Mouse (Mus musculus): Measurements from ENCODE around the gene Npcd.

Gene Npcd

DNA sequence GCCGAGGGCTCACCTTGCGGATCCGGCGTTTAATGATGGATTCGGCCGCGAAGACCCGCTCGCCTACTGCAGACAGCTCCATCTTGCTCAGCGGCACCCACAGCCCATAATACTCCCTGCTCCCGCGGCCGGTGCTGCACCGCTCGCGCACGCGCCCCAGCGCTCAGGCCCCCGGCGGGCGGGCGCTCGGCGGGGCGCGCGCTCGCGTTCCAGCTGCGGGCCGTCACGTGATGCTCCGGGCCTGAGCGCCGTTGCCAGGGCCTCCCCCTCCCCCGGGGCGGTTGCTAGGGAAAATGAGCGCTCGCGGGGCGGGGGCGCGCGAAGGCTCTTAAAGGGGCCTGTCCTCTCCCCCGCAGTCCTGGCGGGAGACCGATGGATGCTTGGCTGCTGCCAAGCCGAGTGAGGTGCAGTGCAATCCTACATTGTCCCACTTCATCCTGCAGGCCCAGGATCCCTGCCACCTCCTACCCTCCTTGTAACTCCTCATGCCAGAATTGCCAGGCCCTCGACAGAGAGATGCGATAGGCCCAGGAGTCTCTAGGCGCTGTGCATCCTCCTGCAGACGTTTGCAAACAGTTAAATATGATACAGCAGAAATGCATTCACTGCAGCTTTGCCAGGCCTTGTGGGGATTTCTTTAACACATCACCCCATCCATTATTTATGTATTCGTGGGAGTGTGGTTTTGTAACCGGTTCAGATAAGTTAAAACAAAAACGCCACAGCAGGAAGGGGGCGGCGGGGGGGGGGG lies at the start of gene Npcd, which contains the start of gene Cbx6:
Gene Npcd, minus strand, starts transcription at position 108 of the 751 bp plus-strand sequence.
Gene Cbx6, minus strand, starts transcription at position 559 of the 751 bp plus-strand sequence.
- peak; percentile 93 for DNase-seq

DNA sequence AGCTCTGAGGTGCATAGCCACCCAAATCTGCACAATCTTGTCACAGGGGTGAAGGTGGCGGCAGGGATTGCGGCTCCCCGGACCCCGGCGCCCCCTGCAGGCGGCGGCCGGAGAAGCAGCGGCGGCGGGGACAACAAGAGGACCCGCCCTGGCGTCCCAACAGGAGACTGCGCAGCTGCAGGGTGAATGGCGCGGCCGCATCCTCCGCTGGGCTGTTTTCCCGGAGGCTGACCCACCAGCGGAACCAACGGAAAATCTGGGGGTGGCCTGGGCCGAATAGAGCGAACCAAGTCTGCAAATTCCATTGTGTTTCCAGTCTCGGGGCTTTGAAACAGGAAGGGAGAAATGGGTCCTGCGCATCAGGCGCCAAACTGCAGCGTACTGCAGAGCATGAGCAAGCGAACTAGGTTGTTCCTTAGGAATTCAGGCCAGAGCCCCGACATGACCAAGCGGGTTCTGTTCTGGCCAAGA lies 49.4 kb upstream of the Npcd start:
- DNase-seq = peak; percentile 89

DNA sequence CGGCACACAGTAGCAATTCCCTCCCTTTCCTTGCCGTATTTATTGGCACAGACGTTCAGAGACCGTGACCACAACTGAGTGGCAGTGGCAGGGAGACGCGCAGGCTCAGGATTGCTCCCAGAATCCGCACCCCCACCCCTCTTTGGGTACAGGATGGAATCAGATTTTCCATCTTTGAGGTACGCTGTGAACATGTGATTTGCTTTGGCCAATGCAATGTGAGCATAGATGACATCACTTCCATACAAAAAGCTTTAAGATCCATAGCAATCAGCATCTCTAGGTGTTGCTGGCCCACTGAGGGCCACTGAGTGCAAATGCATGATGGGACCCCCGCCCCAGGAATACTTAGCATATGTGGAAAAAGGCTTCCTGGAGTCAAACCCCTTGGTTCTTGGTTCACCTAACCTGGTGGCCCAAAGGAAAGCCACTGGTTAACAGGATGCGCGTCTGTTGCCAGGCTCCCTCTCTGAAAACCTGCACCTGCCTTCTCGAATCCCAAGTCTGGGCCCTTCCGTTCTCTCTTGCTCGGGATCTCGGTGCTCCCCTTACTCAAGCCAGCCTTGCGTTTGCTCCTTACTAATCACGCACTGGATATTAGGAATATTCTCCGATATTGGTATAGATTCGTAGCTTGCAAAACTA lies 48.7 kb upstream of the Npcd start:
- no peak for DNase-seq

DNA sequence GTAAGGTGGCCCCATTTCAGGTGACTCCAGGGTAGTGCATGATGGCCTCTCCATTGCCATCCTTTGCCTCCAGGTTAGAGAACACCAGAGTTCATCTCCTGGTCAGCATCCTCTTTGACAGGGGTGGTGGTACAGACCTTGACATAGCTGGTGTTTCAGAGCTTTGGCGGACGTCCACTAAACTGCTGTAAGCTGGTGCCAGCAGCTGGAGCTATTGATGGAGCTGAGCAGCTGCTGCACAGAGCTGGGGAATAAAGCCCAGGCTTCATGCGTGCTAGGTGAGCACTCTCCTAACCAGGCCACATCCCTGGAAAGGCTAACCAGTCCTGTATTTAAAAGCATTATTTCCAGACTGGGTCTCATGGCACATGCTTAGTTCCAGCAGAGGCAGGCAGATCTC lies 46.4 kb upstream of the Npcd start:
- no peak for DNase-seq

DNA sequence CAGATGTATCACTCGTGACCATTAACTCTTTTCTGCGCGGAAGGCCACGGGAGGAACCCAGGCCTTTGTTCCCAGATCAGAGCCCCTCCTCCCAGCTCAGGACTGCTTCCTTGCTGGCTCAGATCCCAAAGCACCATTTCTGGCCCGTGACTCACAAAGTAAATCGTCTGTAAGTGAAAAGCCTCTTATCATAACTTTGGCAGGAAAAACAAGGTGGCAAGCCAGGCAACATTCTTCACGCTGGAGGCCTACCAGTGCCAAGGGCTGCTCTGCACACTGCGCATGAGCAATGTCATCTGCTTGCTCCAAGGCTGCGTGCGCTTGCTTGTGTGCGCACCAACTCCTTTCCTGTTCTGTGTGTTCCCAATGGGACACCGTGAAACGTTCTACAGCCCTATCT lies 45.3 kb upstream of the Npcd start:
- peak; percentile 87 for DNase-seq

DNA sequence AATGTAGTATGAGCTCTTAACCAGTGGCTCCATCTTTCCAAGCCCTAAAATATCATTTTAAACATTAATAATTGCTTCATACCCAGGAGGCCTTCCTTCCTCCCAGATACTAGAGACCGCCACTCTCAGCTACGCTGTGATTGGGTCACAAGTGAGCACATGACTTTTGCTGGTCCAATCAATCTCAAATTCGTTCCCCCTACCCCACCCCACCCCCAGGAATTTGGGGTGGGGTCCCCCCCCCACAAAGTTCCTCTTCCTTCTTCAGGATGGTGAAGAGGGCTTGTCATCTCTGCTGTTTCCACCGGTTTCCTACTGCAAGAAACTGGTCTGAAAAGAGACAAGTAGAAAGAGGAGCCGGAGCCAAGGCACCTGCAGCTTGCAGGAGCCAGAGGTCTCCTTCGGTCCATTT lies 44.7 kb upstream of the Npcd start:
- DNase-seq = peak; percentile 17

DNA sequence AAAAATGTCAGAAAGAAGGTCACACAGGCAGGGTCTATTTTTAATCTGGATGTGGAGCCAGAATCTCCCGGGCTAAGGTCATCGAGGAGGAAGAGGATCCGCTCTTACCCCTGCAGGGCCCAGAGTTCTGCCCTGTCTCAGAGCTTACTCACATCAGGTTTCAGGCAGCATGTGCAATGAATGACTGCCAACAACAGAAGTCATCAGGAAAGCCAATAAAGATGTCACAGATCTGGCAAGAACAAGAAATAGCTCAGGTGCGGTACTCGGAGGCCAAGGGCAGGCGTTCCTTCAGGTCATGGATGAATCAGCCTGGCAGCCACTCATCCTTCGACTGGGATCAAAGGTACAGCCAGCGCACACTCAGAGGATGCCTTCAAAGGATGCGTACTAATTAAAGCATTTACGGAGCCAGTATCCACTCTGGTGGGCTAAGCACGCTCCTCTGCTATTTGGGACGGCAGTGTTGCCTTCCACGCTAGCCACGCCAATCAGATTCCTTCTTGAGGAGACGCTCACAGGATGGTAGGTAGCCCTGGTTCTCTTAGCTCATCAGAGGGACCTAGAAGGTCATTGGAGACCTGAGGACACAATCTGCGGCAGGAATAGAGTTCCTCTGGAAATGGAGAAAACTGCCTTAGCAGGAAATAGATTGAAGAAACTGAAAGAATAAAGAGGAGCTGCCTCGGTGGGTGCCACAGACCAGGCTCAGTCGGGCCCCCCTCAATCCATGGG lies 41.4 kb upstream of the Npcd start:
- no peak for DNase-seq

DNA sequence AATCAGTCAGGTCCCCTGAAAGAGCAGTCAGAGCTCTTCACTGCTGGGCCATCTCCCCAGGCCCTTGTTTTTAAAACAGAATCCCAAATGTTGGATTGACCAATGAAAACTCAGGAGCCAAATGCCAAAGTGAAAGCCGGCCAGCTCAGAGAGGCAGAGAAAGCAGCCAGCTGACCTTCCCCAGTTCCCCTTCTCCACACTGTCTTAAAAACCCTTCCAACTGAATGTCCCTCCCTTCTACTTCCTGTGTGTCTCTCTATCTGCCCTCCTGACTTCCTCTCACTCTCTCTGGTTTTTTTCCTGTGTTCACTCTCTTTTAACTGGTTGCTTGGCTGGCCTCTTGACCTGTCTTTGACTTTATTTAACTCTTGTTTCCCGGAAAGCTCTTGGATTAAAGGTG lies 40.0 kb upstream of the Npcd start:
- no peak for DNase-seq

DNA sequence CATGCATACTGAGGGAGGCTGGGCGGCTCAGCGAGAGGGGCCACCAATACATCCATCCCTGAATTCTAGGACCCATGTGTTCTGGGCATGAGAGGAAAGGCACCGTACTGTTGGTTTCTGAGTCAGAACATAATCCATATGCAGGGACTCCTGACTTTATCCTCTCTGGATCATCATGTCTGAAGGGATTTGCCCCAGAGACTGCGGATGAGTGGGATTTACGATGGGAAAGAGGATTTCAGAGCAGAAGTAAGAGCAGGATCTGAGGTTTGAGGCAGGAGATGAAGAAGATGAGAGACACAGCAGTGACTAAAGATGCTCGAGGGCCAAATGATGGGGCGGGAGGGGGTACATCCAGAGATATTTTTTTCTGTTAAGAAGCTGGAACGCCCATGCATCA lies 39.5 kb upstream of the Npcd start:
- DNase-seq = no peak

DNA sequence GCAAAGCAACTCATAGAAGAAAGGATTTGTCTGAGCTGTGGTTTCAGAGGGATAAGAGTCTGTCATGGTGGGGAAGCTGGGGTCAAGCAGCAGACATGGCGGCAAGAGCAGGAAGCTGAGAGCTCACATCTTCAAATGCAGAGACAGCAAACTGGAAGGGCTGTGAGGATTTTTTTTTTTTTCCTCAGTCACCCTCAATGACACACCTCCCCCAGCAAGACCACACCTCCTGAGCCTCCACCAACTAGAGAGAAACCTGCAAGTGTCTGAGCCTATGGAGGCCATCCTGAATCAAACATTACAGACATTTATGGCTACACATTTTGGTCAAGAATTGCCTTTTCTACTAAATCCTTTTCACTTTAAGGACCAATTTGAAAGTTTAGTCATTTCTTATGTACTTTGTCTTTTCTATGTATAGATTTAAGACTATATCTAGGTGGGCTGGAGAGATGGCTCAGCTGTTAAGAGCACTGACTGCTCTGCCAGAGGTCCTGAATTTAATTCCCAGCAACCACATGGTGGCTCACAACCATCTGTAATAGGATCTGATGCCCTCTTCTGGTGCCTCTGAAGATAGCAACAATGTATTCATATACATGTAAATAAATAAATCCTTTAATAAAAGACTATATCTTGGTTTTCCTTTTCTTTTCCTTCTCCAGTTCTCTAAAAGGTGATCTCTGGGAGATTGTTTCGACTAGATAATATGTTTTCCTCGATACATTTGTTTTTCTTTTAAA lies 33.4 kb upstream of the Npcd start:
- no peak for DNase-seq

DNA sequence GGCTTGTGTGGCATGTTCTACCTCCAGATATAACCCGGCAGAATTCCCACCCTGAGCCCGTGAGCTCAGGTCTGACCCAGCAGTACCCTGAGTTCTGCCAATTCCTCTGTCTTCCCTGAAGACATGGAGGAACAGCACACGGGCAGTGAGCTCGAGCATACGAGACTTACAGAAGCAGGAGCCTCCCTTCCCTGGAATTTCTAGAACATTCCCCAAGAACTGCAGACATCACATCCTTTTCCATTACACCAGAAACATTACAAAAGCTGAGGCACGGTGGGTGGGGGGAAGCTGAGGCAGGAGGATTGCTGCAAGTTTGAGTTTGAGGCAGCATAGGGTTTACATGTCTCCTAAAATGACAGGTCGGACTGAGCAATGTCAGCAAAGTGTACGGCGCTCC lies 25.8 kb upstream of the Npcd start:
- DNase-seq = no peak

DNA sequence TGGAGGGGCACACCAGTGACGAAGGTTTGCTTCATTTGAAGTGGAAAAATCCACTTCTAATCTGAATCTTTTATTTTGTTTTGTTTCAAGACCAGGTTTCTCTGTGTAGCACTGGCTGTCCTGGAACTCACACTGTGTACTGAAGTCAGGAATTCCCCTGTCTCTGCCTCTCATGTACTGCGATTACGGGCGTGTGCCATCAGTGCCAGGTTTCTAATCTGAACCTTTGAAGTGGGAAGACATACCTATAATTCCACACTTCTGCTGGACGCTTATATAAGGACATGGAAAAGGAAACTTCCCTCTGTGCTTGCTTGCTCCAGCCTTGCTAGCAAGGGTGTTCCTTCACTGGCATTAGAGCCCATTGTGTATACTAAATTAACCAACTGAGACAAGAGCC lies 24.9 kb upstream of the Npcd start:
- no peak for DNase-seq

DNA sequence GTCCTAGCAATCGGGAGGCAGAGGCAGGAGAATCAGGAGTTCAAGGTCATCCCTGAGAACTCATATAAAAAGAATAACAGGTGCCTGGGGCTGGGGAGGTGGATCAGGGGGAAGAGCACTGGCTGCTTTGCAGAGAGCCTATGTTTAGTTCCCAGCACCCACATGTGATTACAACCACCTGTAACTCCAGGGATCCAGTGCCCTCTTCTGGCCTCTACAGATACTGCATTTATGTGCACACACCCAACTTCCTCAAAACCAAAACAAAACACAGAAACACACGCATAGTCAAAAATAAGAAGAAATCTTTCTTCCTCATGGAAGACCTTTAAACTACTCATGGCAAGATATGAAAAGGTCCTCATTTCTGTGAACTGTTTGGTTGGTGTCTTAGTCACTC lies 16.1 kb upstream of the Npcd start:
- DNase-seq = no peak

DNA sequence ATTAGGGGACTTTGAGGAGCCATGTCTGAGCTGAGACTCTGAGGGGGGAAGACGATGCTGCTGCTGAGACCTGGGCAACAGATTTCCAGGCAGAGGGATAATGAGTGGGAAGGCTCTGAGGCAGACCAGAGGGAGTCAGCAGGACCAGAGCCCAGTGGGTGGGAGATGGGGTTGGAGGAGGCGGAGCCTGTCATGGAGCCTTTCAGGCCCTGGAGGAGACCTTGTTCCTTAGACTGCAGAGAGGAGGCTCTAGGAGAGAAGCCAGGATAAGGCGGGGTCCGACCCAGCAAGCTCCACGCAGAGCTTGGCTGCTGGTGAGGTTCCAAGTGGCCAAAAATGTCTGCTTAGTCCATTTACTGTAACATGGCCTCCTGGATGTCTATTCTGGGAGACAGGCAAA lies 13.1 kb upstream of the Npcd start:
- DNase-seq = no peak

DNA sequence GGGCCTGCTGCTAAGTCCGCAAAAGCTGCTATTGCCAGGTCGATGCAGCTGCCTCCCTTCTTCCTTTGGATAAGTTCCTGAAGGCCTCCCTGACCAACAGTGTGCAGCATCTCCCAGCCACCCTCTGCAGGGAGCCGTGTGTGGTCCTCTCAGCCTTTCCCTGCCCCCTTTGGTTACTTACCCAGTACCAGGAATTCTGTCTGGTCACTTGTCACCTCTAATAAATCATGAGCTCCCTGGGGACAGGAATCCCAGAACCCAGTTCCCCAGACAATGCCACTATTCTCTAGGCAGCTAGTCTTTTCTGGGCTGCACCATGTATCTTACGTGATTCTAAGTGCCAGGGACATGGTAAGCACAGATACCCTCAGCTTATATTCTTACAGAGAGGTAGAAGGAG lies 11.9 kb upstream of the Npcd start:
- no peak for DNase-seq

DNA sequence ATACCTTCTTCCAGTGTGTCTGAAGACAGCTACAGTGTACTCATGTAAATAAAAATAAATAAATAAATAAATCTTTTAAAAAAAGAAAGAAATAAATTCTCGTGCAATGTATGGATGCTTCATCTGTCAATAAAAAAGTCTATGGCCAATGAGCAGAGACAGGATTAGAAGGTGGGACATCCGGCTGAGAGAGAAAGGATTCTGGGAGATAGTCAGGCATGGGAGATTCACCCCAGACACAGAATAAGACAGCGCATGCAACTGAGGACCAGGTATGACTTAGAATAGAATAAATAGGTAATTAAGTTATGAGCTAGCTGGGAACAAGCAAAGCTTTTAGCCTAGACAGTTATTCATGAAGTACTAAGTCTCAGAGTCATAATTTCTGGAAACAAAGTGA lies 8.9 kb upstream of the Npcd start:
- no peak for DNase-seq

DNA sequence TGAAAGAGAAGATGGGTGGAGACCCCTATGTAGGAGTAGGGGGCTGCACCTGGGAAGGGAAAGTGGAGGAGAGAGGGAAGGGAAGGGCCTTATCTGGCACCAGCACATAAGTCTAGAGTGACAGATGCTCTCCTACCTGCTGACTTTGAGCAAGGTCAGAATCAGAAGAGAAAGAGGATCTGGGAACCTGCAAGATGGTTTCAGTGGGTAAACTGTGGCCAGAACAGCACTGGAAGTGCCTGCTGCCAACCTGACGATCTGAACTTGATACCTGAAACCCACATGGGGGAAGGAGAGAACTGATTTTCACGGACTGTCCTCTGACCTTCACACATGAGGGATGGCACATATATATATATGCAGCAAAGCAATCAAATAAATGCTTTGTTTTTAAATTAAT lies 6.2 kb upstream of the Npcd start:
- no peak for DNase-seq

DNA sequence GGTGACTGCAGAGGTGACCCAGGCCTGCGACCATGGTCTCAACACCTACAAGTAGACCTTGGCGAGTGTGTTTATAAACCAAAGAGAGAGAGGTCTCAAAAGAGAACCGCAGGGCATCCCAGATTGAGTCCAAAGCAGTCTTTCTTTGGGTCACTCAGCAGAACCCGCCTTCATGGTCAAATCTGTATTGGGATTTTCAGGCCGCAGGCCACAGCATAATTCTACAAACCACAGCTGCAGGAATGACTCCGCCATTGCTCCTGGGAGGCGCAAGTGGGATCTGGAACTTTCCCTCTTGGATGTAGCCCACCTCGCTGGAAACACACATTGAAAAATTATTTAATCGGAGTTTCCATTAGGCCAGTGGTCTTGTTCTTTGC lies 834 bp upstream of the Npcd start:
- no peak for DNase-seq

DNA sequence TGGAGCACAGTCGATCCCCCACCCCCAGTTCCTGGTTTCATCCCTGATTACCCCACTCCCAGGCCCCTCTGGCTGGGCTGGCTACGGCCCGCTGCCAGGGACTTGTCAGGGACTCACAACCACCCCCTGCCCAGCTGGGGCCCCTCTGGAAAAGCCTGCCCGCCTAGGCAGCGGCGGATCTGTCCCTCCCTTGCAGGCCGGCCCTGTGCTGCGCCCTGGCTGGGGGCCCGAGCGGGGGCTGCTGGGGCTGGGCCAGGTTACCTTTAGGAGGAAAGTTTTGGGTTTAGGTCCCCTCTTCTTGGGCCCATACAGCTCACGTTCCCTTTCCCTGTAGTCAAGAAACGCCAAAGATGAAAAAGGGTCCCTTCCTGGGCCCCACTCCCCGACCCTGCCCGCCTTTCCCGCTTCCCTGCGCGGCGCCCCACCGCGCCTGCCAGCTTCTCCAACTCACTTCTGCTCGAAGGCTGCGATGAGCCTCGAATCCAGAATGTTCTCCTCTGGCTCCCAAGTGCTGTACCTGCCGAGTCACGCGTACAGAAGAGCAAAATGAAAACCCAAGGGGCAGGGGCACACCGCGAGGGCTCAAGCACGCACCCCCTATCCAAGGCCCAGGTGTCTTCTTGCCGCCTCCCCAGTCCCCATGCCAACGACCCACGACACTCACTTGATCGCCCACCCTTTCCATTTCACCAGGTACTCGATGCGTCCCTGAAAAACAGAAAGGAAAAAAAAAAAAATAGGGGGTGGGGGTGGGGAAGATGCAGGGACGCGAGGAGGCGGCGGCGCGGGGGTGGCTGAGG lies 586 bp downstream of the Npcd start:
- no peak for DNase-seq

DNA sequence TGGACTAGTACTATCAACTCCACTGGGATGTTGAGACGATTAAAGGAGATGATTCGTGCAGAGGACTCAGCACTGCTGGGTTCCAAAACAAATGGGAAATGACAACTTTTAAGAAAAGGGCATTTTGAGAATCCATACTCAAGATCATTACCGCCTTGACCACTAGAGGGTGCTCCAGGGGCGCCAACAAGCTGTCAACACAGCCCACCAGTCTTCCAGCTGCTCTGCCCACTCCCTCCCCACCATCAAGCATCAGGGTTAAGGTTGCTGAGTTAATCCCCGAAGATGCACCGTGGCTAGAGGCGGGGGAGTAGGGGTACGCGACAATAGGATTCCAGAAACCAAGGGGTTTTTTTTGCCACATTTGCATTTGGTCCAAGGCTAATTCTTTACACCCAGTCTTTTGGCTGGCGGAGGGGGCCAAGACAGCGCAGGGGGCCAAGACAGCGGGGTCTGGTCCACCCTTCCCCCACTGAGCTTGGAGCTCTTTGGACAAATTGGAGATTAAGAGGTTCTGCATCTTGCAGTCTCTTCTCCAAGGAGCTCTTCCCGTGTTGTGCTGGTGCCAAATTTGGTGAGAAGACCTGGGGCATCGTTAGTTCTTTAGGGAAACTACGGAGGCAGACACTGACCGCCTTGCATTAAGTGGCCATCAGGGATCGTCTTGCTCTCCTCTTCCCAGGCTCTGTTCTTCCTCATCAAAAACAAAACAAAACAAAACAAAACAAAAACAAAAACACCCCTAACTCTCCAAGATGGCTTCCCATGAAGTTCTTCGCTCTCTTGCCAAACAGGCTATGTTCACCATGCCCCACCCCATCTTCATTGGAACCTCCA lies 1.8 kb downstream of the Npcd start:
- DNase-seq = peak; percentile 41

DNA sequence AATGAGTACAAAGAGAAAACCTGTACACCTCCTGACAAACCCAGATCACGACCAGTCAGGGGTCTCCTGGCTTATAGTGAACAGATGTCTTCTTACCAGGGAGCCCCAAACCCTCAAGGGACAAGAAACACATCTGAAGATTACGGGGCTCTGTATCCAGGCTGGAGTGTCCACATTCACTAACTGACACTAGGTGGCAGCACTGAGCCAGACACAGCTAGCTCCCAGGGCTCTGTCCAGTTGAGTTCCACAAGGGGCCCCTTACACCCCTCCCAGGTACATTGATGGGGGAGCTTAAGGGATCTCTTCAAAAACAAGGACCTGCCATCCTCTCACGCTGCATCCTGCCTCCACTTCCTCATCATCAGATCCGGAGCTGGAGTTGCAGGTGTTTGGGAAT lies 3.6 kb downstream of the Npcd start:
- peak; percentile 53 for DNase-seq

Measured in kidney, adult 11 months (tissue).